Mouse (Mus musculus) ovary, postnatal 14 days (tissue): ENCODE results near the gene Slc25a12.

Experiments
- DNase-seq: peaks from one replicate; pipeline ENCODE4 v3.0.0; 2022; ENCODE audit warnings: low spot score

Gene Slc25a12

GRCm38 (mm10) chr2:71248071-71248470 lies 119.5 kb downstream of the Slc25a12 start:
- DNase-seq, result no peak

DNA sequence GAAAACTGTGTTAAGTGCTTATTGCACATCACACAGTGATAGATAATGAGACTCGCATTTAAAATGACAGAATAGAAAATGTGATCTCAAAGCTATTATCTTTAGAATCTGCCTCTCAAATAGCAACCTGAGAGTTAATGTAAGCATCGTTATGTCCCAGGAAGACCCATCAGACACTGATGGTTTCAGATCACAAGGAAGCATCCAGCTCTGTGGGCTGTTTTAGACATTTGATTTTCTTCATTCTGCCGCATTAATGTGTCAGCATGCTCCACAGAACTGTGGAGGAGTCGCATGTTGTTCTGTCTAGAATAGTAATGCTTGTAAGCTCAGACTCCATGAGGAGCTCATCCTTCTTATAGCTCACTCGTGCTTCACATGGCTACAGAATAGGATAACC lies 121.5 kb downstream of the Slc25a12 start:
- no peak for DNase-seq

DNA sequence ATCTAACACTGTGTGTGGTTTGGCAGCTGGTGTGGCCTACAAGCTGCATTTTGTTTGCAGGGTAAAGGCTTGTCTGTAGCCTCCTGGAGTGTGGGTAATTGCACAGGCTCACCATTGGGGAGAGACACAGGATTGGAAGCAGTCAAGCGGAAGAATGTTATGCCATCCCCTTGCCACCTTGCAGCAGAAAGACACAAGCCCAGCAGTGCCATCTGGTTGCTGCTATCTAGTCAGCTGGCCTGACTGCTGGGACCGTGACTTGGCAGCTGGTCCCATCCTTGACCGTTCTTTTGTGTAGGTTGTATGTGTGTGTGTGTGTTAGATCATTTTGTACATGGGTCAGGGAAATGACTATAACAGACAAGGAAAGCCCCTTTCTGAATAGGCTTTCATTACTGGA lies 122.1 kb downstream of the Slc25a12 start:
- DNase-seq, result no peak

DNA sequence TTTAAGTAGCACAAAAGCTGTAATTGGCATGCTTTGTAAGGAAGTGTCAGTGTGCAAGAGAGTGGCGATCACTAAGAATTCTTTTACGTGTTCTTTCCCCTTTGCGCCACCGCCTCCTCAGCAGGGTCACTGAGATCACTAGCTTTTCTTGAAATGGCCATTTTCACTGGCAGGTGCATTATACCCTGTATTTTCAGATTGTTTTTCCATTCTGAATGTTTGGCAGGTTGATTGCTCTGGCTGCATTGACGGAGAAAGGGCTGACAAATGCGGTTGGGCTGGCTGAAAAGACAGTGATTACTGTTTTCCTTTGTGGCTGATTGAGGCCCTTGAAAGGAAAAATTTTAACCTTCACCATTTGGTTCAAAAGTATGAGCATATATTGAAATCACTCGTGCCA lies 122.7 kb downstream of the Slc25a12 start:
- no peak for DNase-seq

- DNase-seq, result no peak
Observed at GRCm38 (mm10) chr2:71243058-71243672, 124.4 kb downstream of the Slc25a12 start.

DNA sequence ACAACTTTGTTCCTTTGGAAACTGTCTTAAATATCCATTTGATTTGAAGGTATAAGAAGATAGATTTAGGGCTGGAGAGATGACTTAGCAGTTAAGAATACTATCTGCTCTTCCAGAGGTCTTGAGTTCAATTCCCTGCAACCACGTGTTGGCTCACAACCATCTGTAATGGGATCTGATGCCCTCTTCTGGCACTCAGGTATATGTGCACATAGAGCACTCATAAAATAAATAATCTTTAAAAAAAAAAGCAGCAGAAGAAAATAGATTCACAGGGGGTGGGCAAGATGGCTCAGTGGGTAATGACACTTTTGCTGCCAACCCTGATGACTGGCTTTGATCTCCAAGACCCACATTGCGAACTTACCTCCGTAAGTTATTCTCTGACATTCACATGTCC lies 125.4 kb downstream of the Slc25a12 start:
- no peak for DNase-seq

GRCm38 (mm10) chr2:71241505-71241904 lies 126.0 kb downstream of the Slc25a12 start:
- DNase-seq, result no peak

DNA sequence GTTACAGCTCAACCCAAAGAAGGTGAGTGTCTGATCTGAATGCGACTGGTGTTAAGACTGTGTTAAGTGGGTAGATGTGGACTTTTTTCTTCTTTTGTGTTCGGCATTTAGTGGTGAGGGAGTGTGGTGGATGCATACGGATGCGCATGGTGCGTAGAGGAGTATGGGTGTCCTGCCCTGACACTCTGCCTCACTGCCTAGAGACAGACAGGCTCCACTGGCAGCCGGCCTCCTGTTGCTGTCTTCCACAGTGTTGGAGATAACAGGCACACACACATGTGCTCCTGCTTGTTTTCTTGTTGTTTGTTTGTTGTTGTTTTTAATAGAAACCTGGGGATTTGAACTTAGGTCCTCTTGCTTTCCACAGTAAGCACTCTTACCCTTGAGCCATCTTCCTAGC lies 131.5 kb downstream of the Slc25a12 start:
- DNase-seq, result no peak

DNA sequence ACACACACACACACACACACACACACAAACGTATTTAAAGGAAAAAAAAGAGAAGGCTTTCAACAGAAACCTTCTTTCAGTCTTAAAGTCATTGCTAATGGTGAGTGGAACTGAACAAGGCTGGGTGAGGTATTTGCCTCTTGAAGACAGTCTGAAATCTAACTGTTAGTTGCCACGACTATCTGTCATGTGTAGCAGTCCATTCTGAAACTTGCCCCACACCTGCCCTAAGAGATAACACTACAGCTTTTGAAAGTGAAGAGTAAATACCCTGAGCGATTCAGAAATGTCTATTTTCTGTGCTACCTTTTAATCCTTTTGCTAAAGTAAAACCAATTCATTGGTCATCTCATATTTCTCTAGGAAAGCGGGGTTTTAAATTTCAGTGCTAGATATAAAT lies 132.1 kb downstream of the Slc25a12 start:
- no peak for DNase-seq

GRCm38 (mm10) chr2:71232976-71233375 lies 134.6 kb downstream of the Slc25a12 start:
- DNase-seq, result no peak

- no peak for DNase-seq
Observed at GRCm38 (mm10) chr2:71231951-71232350, 135.6 kb downstream of the Slc25a12 start.

DNA sequence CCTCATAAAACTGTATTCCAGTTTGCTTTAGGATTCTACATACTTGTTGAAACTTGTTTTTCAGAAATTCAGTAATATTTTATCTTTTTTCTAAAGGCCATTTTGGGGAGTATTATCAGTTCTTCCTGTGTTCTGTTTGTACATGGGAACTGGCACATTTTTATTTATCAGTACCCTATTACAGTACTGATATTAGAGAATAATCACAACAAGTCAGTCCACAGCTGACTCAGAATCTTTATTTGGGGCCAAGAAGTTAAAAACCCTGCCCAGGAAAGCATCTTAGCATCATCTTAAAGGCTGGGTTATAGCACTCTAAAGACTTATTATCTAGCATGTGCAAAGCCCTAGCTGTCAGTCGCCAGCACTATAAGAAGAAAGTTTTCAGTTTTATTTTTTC lies 137.9 kb downstream of the Slc25a12 start:
- no peak for DNase-seq

DNA sequence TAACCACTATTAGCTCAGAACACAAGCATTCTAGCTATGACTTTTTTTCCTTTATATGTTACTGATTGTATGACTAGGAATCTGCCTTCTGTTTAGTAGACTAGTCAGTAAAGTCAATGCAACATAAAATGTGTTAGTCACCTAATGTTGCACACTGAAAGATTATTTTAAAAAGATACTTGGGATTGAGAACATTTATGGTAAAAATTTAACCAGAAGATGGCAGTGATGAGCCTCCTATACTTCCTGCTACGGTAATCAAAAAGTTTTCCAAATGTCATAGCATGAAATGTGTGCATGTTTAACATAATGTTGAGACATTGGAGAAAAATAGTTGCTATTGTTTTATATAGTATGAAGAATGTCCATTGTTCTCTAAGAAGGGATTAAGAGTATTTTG lies 140.2 kb downstream of the Slc25a12 start:
- DNase-seq, result no peak
